Mouse (Mus musculus) heart, embryonic 15.5 days (tissue): ENCODE data around the gene Fars2. TPM values are rescaled to one million over a fixed set of nuclear protein-coding genes. Genes with fewer than 3 reads are reported as not detected.

ENCODE experiments used
- ATAC-seq: fragments of 200-750 bp; cut with Nextera tagmentation; replicated peaks from 2 replicates; pipeline ENCODE4 v1.8.0; 2017; ENCODE audit warnings: low read depth, moderate TSS enrichment; ENCODE audit not compliant: insufficient number of reproducible peaks, insufficient read depth, low FRiP score
- H3K27ac ChIP-seq: fragments of 300-500 bp; sonication (generic); 2 replicates; pipeline ENCODE4 v1.5.1; 2015; ENCODE audit warnings: mild to moderate bottlenecking, inconsistent platforms
- H3K27me3 ChIP-seq: fragments of 300-500 bp; sonication (generic); 2 replicates; pipeline ENCODE4 v1.6.1; 2015; ENCODE audit warnings: inconsistent platforms
- H3K36me3 ChIP-seq: fragments of 300-500 bp; sonication (generic); 2 replicates; pipeline ENCODE4 v1.6.1; 2015; ENCODE audit warnings: mild to moderate bottlenecking, inconsistent platforms
- H3K4me1 ChIP-seq: fragments of 300-500 bp; sonication (generic); replicated peaks from 2 replicates; pipeline ENCODE4 v1.6.1; 2015; ENCODE audit warnings: inconsistent platforms
- H3K4me2 ChIP-seq: fragments of 300-500 bp; sonication (generic); 2 replicates; pipeline ENCODE4 v1.6.1; 2015; ENCODE audit warnings: inconsistent platforms, mild to moderate bottlenecking, moderate library complexity
- H3K4me3 ChIP-seq: fragments of 300-500 bp; sonication (generic); 2 replicates; pipeline ENCODE4 v1.5.1; 2015; ENCODE audit warnings: mild to moderate bottlenecking, inconsistent platforms
- H3K9ac ChIP-seq: fragments of 300-500 bp; sonication (generic); 2 replicates; pipeline ENCODE4 v1.6.1; 2015; ENCODE audit warnings: mild to moderate bottlenecking, inconsistent platforms
- H3K9me3 ChIP-seq: fragments of 300-500 bp; sonication (generic); replicated peaks from 2 replicates; pipeline ENCODE4 v1.6.1; 2016; ENCODE audit warnings: inconsistent platforms
- WGBS: fragments of 180-500 bp; shearing (Covaris S2); methylation state at CpG from one replicate; pipeline ENCODE4 v1.1.7; 2015; ENCODE audit warnings: mixed read lengths; 5-methylcytosine and 5-hydroxymethylcytosine counted together
- polyA plus RNA-seq: library from polyadenylated mRNA; unstranded; fragments of >200 nt; fragmentation: Nextera tagmentation; extraction: Ambion mirVana; gene quantifications from 2 replicates; pipeline ENCODE4 v1.2.1, GENCODE M21; 2015

The Fars2 gene
- polyA plus RNA-seq, 1 experiment from 2014 or later, result 57.1 TPM

GRCm38 (mm10) chr13:36731016-36731930, 614.1 kb downstream of the Fars2 start:
- Histone ChIP-seq H3K27ac (no peak overlapping the region), H3K9ac (0 out of 2 replicates have a peak overlapping the region, but pooled peaks have one; percentile 12), H3K27me3 (peaks cover 93% of the 10 kb centered on the region), H3K4me3 (peak overlapping the region; percentile 47), H3K4me1 (peaks cover 49% of the 10 kb centered on the region), H3K4me2 (peak overlapping the region; percentile 73), H3K9me3 (no peaks in the 10 kb centered on the region), H3K36me3 (no peaks in the 10 kb centered on the region)
- 7% methylated on average over 34 of the region's 34 CpGs for WGBS
- no peak for ATAC-seq

DNA sequence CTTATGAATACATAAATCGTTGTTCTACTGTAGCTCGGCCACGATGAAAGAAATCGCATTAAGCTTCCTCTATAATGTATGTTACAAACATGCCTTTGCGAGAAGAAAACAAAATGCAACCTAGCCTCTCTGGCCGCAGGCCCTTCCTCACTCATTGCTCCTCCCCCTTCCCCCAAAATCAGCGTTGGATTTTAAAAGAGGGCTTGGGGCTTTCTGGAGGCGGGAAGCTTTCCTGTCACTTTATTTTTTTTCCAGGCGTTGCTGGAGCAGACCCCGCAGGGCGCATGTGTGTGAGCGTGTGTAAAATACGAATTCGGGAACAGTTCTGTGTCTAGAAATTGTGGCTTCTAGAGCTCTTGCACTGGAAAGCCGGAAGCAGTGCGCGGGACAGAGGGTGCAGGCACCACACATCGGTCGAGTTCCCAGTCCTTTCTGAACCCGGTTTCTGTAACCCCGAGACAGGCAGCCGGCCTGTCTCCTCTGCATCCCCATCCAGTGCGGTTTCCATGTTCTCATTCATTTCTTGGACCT, 614.8 kb downstream of the Fars2 start:
- Histone ChIP-seq H3K4me2 (peak overlapping the region; percentile 73), H3K27me3 (peaks cover 86% of the 10 kb centered on the region), H3K27ac (no peak overlapping the region), H3K9me3 (no peaks in the 10 kb centered on the region), H3K36me3 (no peaks in the 10 kb centered on the region), H3K4me3 (peak overlapping the region; percentile 47), H3K4me1 (peaks cover 46% of the 10 kb centered on the region), H3K9ac (peak overlapping the region; percentile 12; the same call in 1 of the 2 replicates)
- WGBS, result 1% methylated on average over 23 of the region's 23 CpGs
- ATAC-seq, result no peak

GRCm38 (mm10) chr13:36732891-36733490, 615.8 kb downstream of the Fars2 start:
- peak overlapping the region; percentile 52; the same call in 1 of the 2 replicates for H3K4me3 ChIP-seq
- H3K27me3 ChIP-seq, result peaks cover 79% of the 10 kb centered on the region
- H3K9me3 ChIP-seq, result no peaks in the 10 kb centered on the region
- no peak overlapping the region for H3K27ac ChIP-seq
- H3K4me2 ChIP-seq, result peak overlapping the region; percentile 73; the same call in 1 of the 2 replicates
- WGBS, result 11% methylated on average over 6 of the region's 6 CpGs
- no peak for ATAC-seq
- no peaks in the 10 kb centered on the region for H3K36me3 ChIP-seq
- H3K4me1 ChIP-seq, result peaks cover 40% of the 10 kb centered on the region
- H3K9ac ChIP-seq, result no peak overlapping the region

DNA sequence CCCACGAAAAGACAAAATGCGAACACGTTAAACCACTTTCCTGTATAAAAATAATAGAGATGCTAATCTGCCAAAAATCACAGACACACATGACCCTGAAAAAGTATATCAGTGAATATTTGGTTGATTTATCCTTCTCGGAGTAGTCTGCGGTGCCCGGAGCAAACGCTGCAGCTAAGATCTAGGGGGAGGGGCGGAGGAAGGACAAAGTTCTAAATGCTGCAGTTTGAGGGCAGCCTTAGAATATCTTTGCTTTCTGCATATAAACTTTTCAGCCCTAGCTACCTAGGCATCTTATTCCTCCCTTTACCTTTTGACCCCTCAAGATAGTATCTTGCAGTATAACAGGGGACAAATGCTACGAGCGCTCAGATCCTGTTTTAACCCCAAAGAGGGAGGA, 616.4 kb downstream of the Fars2 start:
- Histone ChIP-seq H3K4me3 (peak overlapping the region; percentile 52), H3K36me3 (no peaks in the 10 kb centered on the region), H3K9ac (no peak overlapping the region), H3K27me3 (peaks cover 75% of the 10 kb centered on the region), H3K4me1 (peaks cover 40% of the 10 kb centered on the region), H3K27ac (no peak overlapping the region), H3K9me3 (no peaks in the 10 kb centered on the region), H3K4me2 (peak overlapping the region; percentile 11; the same call in 1 of the 2 replicates)
- no peak for ATAC-seq
- WGBS, result 4% methylated on average over 10 of the region's 10 CpGs

GRCm38 (mm10) chr13:36733989-36734690, 616.9 kb downstream of the Fars2 start:
- H3K9ac ChIP-seq, result no peak overlapping the region
- H3K27ac ChIP-seq, result no peak overlapping the region
- H3K4me2 ChIP-seq, result peak overlapping the region; percentile 86
- H3K9me3 ChIP-seq, result no peaks in the 10 kb centered on the region
- under 1% methylated on average over 25 of the region's 26 CpGs for WGBS
- H3K36me3 ChIP-seq, result no peaks in the 10 kb centered on the region
- peaks cover 40% of the 10 kb centered on the region for H3K4me1 ChIP-seq
- ATAC-seq, result no peak
- H3K27me3 ChIP-seq, result peaks cover 69% of the 10 kb centered on the region
- H3K4me3 ChIP-seq, result peak overlapping the region; percentile 52

- no peak within 1 kb of the TSS for H3K27ac ChIP-seq
- H3K4me3 ChIP-seq, result peak within 1 kb of the TSS; percentile 52
- H3K9me3 ChIP-seq, result no peaks in the 10 kb centered on the region
- 1% methylated on average over 48 of the region's 50 CpGs for WGBS
- peak within 1 kb of the TSS; percentile 86 for H3K4me2 ChIP-seq
- H3K4me1 ChIP-seq, result peaks cover 40% of the 10 kb centered on the region
- H3K36me3 ChIP-seq, result no peaks in the 10 kb centered on the region
- H3K9ac ChIP-seq, result peak within 1 kb of the TSS; percentile 35; the same call in 1 of the 2 replicates
- no peak for ATAC-seq
- H3K27me3 ChIP-seq, result peaks cover 61% of the 10 kb centered on the region
These were observed 617.7 kb downstream of the Fars2 start, which contains the start of gene Nrn1 for GRCm38 (mm10) chr13:36734731-36735571. Gene Nrn1 (minus strand): TSS chr13:36735131.

DNA sequence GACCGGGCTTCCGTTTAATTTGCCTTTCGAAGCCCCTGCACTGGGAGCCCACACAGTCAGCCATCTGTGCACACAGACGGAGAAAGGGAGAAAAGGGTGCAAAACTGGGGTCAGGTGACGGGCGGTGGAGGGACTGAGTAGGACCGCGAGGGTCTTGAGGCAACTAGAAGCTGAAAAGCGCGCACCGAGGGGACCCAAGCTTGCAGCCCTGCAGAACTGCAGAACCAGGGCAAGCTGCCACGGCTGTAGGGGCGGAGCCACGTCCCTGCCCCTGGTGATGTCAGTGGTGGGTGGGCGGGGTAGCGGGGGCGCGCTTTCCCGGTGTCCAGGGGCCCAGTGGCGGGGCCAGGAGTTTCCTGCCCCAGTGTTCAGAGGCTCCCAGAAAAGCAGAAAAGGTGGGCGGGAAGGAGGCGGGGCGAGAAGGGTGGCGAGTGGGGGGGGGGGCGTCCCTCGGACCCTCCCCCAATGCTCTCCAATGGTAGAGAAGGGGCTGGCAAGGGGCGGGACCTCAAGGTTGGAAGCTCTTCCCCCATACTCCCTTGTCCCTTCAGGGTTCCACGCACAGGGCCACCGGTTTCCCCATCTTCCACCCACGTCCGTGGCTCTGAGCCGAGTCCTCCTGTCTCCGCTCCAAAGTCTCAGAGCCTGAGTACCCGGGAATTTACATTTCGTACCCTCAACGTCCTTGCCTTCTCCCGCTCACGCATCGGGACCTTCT, 618.8 kb downstream of the Fars2 start:
- peaks cover 51% of the 10 kb centered on the region for H3K27me3 ChIP-seq
- H3K36me3 ChIP-seq, result no peaks in the 10 kb centered on the region
- H3K4me1 ChIP-seq, result peaks cover 40% of the 10 kb centered on the region
- H3K4me3 ChIP-seq, result peak overlapping the region; percentile 52
- peak overlapping the region; percentile 35; the same call in 1 of the 2 replicates for H3K9ac ChIP-seq
- no peak overlapping the region for H3K27ac ChIP-seq
- WGBS, result under 1% methylated on average over 39 of the region's 39 CpGs
- H3K4me2 ChIP-seq, result peak overlapping the region; percentile 86
- H3K9me3 ChIP-seq, result no peaks in the 10 kb centered on the region
- ATAC-seq, result peak; percentile 84

DNA sequence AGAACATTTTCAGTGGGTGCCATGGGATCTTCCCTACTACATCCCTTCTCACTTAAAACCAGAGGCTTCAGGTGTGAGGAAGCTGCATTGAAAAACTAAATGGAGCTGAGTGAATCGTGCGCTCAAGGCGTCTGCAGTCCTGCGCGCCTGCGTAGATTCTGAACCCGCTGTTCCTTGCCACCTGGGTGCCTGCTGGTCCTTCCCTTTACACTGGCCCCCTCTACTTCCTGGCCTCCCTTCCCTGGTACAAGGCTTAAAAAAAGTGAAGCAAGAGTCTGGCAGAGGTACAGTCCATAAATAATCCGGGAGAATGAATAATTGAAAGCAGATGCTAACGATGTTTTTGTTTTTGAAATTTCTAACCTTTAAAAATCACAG, 619.4 kb downstream of the Fars2 start:
- 14% methylated on average over 9 of the region's 9 CpGs for WGBS
- no peak overlapping the region for H3K9ac ChIP-seq
- H3K9me3 ChIP-seq, result no peaks in the 10 kb centered on the region
- peak overlapping the region; percentile 86 for H3K4me2 ChIP-seq
- peak overlapping the region; percentile 52 for H3K4me3 ChIP-seq
- peaks cover 46% of the 10 kb centered on the region for H3K27me3 ChIP-seq
- ATAC-seq, result 0 out of 2 replicates have a peak, but pooled peaks have one; percentile 11
- no peaks in the 10 kb centered on the region for H3K36me3 ChIP-seq
- H3K27ac ChIP-seq, result no peak overlapping the region
- peaks cover 36% of the 10 kb centered on the region for H3K4me1 ChIP-seq

- ATAC-seq, result no peak
- Histone ChIP-seq H3K4me2 (no peak overlapping the region), H3K36me3 (no peaks in the 10 kb centered on the region), H3K4me1 (peaks cover 3% of the 10 kb centered on the region; the same call in 1 of the 2 replicates), H3K27ac (no peak overlapping the region), H3K4me3 (no peak overlapping the region), H3K27me3 (no peaks in the 10 kb centered on the region), H3K9ac (no peak overlapping the region), H3K9me3 (no peaks in the 10 kb centered on the region)
- 24% methylated on average over 2 of the region's 2 CpGs for WGBS
These were observed 632.8 kb downstream of the Fars2 start for GRCm38 (mm10) chr13:36750056-36750455.

DNA sequence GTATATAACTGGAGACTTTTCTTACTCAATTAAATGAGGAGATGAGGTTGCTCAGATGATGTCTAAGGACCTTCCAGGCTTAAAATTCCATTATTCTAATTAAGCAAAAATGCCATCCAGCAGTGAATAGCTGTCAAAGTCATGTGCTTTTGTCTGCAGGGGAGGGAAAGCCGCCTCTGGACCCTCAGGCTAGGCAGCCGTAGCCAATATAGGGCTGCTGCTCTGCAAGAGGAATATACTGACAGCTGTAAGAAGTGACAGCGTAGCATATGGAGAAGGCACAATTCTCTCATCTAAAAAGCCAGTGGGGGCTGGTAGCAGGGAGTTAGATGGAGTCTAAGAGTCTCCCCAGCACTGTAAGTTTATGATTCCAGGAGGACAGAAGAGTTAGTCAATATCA, 634.6 kb downstream of the Fars2 start:
- Histone ChIP-seq H3K4me3 (no peak overlapping the region), H3K4me1 (peaks cover 3% of the 10 kb centered on the region; the same call in 1 of the 2 replicates), H3K27ac (no peak overlapping the region), H3K36me3 (no peaks in the 10 kb centered on the region), H3K4me2 (no peak overlapping the region), H3K27me3 (no peaks in the 10 kb centered on the region), H3K9ac (no peak overlapping the region), H3K9me3 (no peaks in the 10 kb centered on the region)
- 78% methylated on average over 3 of the region's 3 CpGs for WGBS
- no peak for ATAC-seq
